Mouse (Mus musculus): ENCODE results near the gene Sema6c. TPM values are rescaled to one million over a fixed set of nuclear protein-coding genes. Genes with fewer than 3 reads are reported as not detected.
A peak's percentile ranks its signal among the peaks of the same experiment; 100 is the strongest.
"Not testable (repeated sequence)": the region's sequence is repeated elsewhere in the genome, so short reads cannot be mapped to it uniquely, and the experiment has no call there.

Sema6c gene
- polyA plus RNA-seq, 1 experiment, result 6.4 TPM

GRCm38 (mm10) chr3:95186100-95186499 is 25.8 kb downstream of the Sema6c start:
- no peak for DNase-seq (ENCODE audit: low read depth)

DNA sequence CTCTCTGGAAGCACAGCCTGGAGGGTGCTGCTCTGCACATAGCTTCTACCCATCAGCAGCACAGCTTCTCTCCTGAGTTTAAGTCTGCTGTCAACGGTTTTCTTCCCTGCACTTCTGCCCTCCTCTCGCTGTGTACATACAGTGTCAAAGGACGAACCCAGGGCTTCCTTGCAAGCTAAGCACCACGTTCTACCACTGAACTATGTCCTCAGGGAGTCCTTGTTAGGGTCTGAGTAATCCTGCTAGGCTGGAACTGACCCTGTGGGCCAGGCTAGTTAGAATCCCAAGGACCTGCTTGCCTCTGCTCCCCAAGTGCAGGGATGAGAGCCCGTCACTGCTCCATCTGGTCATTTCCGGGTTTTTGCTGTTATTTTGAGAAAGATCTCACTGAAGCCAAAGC is 26.6 kb downstream of the Sema6c start:
- DNase-seq (ENCODE audit: low read depth), result no peak

GRCm38 (mm10) chr3:95194721-95195135 is 34.5 kb downstream of the Sema6c start:
- DNase-seq (ENCODE audit: low read depth), result peak; percentile 66

DNA sequence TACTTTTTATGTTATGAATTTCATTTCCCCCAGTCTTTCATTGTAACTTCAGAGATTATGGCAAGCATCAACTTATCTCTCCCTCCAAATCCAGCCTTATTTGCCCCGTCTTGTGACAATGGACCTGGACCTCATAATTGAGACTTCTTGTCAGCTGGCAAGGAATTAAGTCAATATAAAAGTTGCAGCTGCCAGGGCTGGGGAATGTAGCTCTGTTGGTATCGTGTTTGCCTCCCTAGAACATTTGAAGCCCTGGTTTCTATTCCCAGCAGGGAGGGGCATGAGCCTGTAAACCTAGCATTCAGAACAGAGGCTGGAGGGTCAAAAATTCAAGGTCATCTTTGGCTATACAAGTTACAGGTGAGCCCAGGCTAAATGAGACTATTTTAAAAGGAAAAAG is 35.5 kb downstream of the Sema6c start:
- DNase-seq (ENCODE audit: low read depth), result no peak

DNA sequence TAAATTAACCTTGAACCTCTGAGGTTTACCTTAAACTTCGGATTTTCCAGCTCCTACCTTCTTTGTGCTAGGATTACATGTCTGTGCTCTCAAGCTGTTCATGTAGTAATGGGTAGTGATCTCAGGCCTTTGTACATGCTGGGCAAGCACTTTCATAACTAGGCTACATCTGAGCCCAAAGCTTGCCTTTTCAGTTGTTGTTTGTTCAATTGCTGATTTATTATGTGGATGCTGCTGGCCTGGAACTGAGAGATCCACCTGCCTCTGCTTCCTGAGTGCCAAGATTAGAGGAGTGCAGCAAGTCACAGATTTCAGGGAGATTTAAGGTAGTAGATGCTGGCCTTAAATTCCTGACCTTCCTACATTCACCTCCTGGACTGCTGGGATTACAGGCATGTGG is 38.8 kb downstream of the Sema6c start:
- DNase-seq (ENCODE audit: low read depth), result no peak

DNA sequence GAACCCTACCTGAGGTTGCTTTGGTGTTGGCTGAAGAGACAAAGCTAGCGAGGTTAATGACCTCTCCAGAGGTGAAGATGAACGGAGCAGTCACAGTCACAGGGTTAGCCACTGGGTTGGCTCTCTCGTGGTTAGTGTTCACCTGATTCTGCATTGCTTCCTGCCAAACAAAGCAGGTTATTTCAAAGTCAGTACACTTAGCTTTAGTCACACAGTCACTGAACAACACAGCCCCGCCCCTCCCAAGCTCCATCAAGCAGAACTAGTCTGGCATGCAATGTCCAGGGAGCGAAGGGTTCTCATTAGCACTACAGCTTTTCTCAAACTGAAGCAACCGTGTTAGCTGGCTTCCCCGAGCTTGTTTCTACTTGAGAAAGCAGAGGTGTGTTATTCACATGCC is 39.9 kb downstream of the Sema6c start:
- no peak for DNase-seq (ENCODE audit: low read depth)

- no peak for DNase-seq (ENCODE audit: low read depth)
Observed at GRCm38 (mm10) chr3:95200562-95200961, 40.3 kb downstream of the Sema6c start.

DNA sequence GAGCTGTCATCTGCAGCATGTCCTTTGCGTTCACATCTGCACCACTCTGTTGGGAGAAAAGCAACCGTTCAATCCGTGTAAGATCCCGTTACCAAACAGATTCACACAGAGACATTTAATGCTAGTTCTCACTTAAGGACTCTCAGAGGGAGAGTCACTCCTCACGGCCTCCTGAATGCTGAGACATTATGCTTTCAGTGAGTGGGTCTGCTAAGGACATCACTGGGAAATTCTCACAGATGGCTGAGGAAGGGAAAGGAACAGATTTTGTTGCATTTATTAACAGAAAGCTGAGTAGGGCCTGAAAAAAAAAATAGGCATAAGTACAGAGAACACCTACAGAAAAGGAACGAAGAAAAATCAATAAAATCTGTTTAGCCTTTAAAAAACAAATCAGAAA is 43.6 kb downstream of the Sema6c start:
- no peak for DNase-seq (ENCODE audit: low read depth)

- DNase-seq (ENCODE audit: low read depth), result no peak
Observed at GRCm38 (mm10) chr3:95208286-95208685, 48.0 kb downstream of the Sema6c start.

DNA sequence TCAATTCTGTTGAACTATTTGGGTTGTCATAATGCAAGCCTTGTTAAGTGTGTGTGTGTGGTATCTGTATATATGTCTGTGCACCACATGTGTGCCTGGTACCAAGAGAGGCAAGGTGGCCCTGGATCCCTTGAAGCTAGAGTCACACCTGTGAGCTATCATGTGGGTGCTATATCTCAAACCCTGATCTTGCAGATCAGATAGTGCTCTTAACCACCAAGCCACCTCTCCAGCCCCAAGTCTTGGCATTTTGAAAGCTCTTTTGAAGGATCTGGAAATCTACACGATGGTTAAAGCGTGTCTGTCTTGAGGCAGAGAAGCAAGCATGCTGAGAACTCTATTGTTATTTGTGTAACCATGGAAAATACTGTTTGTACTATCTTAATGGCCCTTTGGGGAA is 50.3 kb downstream of the Sema6c start:
- no peak for DNase-seq (ENCODE audit: low read depth)

DNA sequence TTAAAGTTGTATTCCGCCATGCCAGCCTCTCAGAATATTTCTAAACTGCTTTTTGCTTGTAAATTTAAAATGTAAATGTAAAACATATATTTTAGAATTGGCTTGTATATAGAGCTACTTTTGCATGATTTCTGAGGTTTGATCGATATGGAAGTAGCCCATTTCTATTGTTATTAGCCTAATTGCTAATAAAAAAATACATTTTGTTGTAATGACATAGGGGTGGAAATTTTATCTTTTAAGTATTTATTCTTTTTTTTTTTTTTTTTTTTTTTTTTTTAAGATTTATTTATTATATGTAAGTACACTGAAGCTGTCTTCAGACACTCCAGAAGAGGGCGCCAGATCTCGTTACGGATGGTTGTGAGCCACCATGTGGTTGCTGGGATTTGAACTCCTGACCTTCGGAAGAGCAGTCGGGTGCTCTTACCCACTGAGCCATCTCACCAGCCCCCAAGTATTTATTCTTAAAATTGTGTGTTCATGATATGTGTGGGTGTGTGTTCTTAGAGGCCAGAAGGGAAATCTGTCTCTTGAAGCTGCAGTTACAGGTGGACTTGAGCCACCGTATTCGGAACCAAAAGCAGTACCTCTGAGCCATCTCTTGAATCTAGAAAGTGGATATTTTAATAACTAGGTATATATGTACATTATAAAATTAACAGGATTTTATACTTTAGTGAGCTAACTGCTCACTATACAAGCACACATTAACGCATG is 52.8 kb downstream of the Sema6c start:
- DNase-seq (ENCODE audit: low read depth), result not testable (repeated sequence)

- DNase-seq (ENCODE audit: low read depth), result no peak
Observed at GRCm38 (mm10) chr3:95213609-95213975, 53.3 kb downstream of the Sema6c start.

DNA sequence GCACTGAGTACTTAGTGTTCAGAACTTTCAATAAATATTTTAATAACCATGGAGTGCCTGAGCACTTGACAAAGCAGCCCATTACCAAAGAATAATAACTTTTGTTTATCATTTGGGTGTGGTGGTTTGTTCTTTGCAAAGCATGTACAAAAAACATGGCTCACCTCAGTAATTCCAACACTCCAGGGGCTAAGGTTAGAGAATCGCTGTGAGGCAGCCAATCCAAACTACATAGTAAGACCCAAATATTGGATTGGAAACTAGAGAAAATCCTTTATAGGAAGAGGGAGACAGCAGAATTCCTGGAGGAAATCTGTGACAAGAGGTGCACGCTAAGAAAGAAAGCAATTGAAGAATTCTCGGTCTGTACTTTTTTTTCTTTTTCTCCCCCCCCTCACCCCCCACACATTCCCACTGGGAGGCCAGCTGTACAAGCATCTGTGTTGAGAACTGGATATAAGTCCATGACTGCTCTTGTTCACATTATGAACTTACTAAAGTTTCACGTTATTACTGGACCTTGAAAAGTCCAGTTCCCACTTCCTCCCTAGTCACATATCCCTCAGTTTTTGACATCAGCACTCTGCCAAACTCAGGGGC is 56.5 kb downstream of the Sema6c start:
- DNase-seq (ENCODE audit: low read depth), result no peak

GRCm38 (mm10) chr3:95217255-95218134 is 57.2 kb downstream of the Sema6c start, which contains the start of gene Gabpb2:
Gene Gabpb2, minus strand, starts transcription at chr3:95217916.
- DNase-seq (ENCODE audit: low read depth), result no peak

- no peak for DNase-seq (ENCODE audit: low read depth)
Observed at GRCm38 (mm10) chr3:95218466-95219137, 58.3 kb downstream of the Sema6c start.

GRCm38 (mm10) chr3:95223041-95223440 is 62.8 kb downstream of the Sema6c start:
- no peak for DNase-seq (ENCODE audit: low read depth)

Other genes starting within 250 kb of the Sema6c start
- gene Selenbp1, start 227.4 kb upstream of the Sema6c start, polyA plus RNA-seq (2012; rRNA removed), result 130 and 163 TPM in 2 replicates
- gene Rfx5, start 206.4 kb upstream of the Sema6c start, polyA plus RNA-seq (2012; rRNA removed), result 12.5 and 15.4 TPM in 2 replicates
- gene Pi4kb, start 185.7 kb upstream of the Sema6c start, polyA plus RNA-seq (2012; rRNA removed), result 43.4 and 50.7 TPM in 2 replicates
- 24.9 and 28.0 TPM in 2 replicates for gene Zfp687, start 145.0 kb upstream of the Sema6c start, polyA plus RNA-seq (2012; rRNA removed)
- 182 and 227 TPM in 2 replicates for gene Psmd4, start 117.8 kb upstream of the Sema6c start, polyA plus RNA-seq (2012; rRNA removed)
- gene Pip5k1a, start 53.5 kb upstream of the Sema6c start, polyA plus RNA-seq (2012; rRNA removed), result 19.6 and 21.0 TPM in 2 replicates
- 42.0 and 43.5 TPM in 2 replicates for gene Vps72, start 49.4 kb upstream of the Sema6c start, polyA plus RNA-seq (2012; rRNA removed)
- 0.42 and 0.63 TPM in 2 replicates for gene Tmod4, start 36.0 kb upstream of the Sema6c start, polyA plus RNA-seq (2012; rRNA removed)
- gene Scnm1, start 26.4 kb upstream of the Sema6c start, polyA plus RNA-seq (2012; rRNA removed), result 36.7 and 37.0 TPM in 2 replicates
- 8.8 and 9.4 TPM in 2 replicates for gene Lysmd1, start 26.4 kb upstream of the Sema6c start, polyA plus RNA-seq (2012; rRNA removed)
- gene Tnfaip8l2, start 18.1 kb upstream of the Sema6c start, polyA plus RNA-seq (2012; rRNA removed), result 10.4 and 11.6 TPM in 2 replicates
- gene Gabpb2, start 57.5 kb downstream of the Sema6c start, polyA plus RNA-seq (2012; rRNA removed), result 13.2 and 14.2 TPM in 2 replicates
- 59.7 and 60.1 TPM in 2 replicates for gene Cdc42se1, start 68.3 kb downstream of the Sema6c start, polyA plus RNA-seq (2012; rRNA removed)
- 22.5 and 24.7 TPM in 2 replicates for gene Mllt11, start 71.7 kb downstream of the Sema6c start, polyA plus RNA-seq (2012; rRNA removed)
- gene Gm128, start 81.1 kb downstream of the Sema6c start, polyA plus RNA-seq (2012; rRNA removed), result 0.86 and 2.1 TPM in 2 replicates
- 2.1 and 2.6 TPM in 2 replicates for gene Bnipl, start 90.7 kb downstream of the Sema6c start, polyA plus RNA-seq (2012; rRNA removed)
- gene Mindy1, start 120.9 kb downstream of the Sema6c start, polyA plus RNA-seq (2012; rRNA removed), result 90.3 and 111 TPM in 2 replicates
- gene Prune1, start 121.6 kb downstream of the Sema6c start, polyA plus RNA-seq (2012; rRNA removed), result 23.6 and 28.2 TPM in 2 replicates
- 18.1 and 26.0 TPM in 2 replicates for gene Anxa9, start 146.7 kb downstream of the Sema6c start, polyA plus RNA-seq (2012; rRNA removed)
- 92.9 and 123 TPM in 2 replicates for gene Cers2, start 154.3 kb downstream of the Sema6c start, polyA plus RNA-seq (2012; rRNA removed)
- gene Setdb1, start 196.7 kb downstream of the Sema6c start, polyA plus RNA-seq (2012; rRNA removed), result 16.1 and 17.1 TPM in 2 replicates
- not detected in 2 replicates for gene 4930558C23Rik, start 242.4 kb downstream of the Sema6c start, polyA plus RNA-seq (2012; rRNA removed)

Data from gonadal fat pad, adult 2 months (tissue).